Mouse (Mus musculus): ENCODE data around the gene Selenov. TPM values are rescaled to one million over a fixed set of nuclear protein-coding genes. Genes with fewer than 3 reads are reported as not detected.

Gene Selenov
- not detected in 2 replicates for polyA plus RNA-seq (2015; fragmentation: Nextera tagmentation; extraction: Ambion mirVana)

- peak within 1 kb of the TSS; percentile 27; the same call in 1 of the 2 replicates for H3K9ac ChIP-seq (ENCODE audit: low read length)
- 0 out of 2 replicates have a peak, but pooled peaks have one; percentile 56 for ATAC-seq (replicated peaks; ENCODE audit: extremely low read depth, insufficient read depth, low FRiP score)
Measured at GRCm38 (mm10) chr7:28290638-28291590, at the start of gene Selenov. Gene Selenov (minus strand): TSS chr7:28291186.

GRCm38 (mm10) chr7:28339213-28339917 is 48.4 kb upstream of the Selenov start:
- 71% methylated on average over 19 of the region's 19 CpGs for WGBS
- peak overlapping the region; percentile 74 for H3K9ac ChIP-seq (ENCODE audit: low read length)
- peaks cover 14% of the 10 kb centered on the region for H3K4me1 ChIP-seq (ENCODE audit: control insufficient read depth, insufficient read depth, low read length)
- peak overlapping the region; percentile 90 for H3K4me3 ChIP-seq (ENCODE audit: low read length)
- H3K27ac ChIP-seq (ENCODE audit: low read length) = peak overlapping the region; percentile 95
- H3K4me2 ChIP-seq (ENCODE audit: low read depth, low read length) = peak overlapping the region; percentile 76
- ATAC-seq (replicated peaks; ENCODE audit: extremely low read depth, insufficient read depth, low FRiP score) = no peak
- H3K27me3 ChIP-seq (ENCODE audit: control insufficient read depth, insufficient read depth, low read length) = no peaks in the 10 kb centered on the region
- H3K36me3 ChIP-seq (ENCODE audit: control insufficient read depth, insufficient read depth) = no peaks in the 10 kb centered on the region
- H3K9me3 ChIP-seq (replicated peaks; ENCODE audit: control insufficient read depth, low read length) = no peaks in the 10 kb centered on the region

More at GRCm38 (mm10) chr7:28290638-28291590, at the start of gene Selenov:
- no peaks in the 10 kb centered on the region for H3K36me3 ChIP-seq (ENCODE audit: control insufficient read depth, insufficient read depth)
- H3K4me2 ChIP-seq (ENCODE audit: low read depth, low read length) = peak within 1 kb of the TSS; percentile 58
- peak within 1 kb of the TSS; percentile 28 for H3K4me3 ChIP-seq (ENCODE audit: low read length)
- 1% methylated on average over 52 of the region's 52 CpGs for WGBS
- no peak within 1 kb of the TSS for H3K27ac ChIP-seq (ENCODE audit: low read length)
- H3K27me3 ChIP-seq (ENCODE audit: control insufficient read depth, insufficient read depth, low read length) = peaks cover 69% of the 10 kb centered on the region
- peaks cover 11% of the 10 kb centered on the region for H3K4me1 ChIP-seq (ENCODE audit: control insufficient read depth, insufficient read depth, low read length)
- 0 out of 2 replicates have a peak, but pooled peaks cover 3% of the 10 kb centered on the region for H3K9me3 ChIP-seq (replicated peaks; ENCODE audit: control insufficient read depth, low read length)

- peak; percentile 98 for ATAC-seq (replicated peaks; ENCODE audit: extremely low read depth, insufficient read depth, low FRiP score)
- no peaks in the 10 kb centered on the region for H3K36me3 ChIP-seq (ENCODE audit: control insufficient read depth, insufficient read depth)
- H3K4me3 ChIP-seq (ENCODE audit: low read length) = peak within 1 kb of the TSS; percentile 90
- peak within 1 kb of the TSS; percentile 97 for H3K9ac ChIP-seq (ENCODE audit: low read length)
- H3K4me2 ChIP-seq (ENCODE audit: low read depth, low read length) = peak within 1 kb of the TSS; percentile 76
- no peaks in the 10 kb centered on the region for H3K27me3 ChIP-seq (ENCODE audit: control insufficient read depth, insufficient read depth, low read length)
- H3K9me3 ChIP-seq (replicated peaks; ENCODE audit: control insufficient read depth, low read length) = no peaks in the 10 kb centered on the region
- 0% methylated on average over 77 of the region's 77 CpGs for WGBS
- peaks cover 14% of the 10 kb centered on the region for H3K4me1 ChIP-seq (ENCODE audit: control insufficient read depth, insufficient read depth, low read length)
- H3K27ac ChIP-seq (ENCODE audit: low read length) = peak within 1 kb of the TSS; percentile 95
Measured at GRCm38 (mm10) chr7:28338108-28338998, 47.4 kb upstream of the Selenov start, which contains the start of gene Supt5. Gene Supt5 (minus strand): TSS chr7:28338746.

- peaks cover 8% of the 10 kb centered on the region for H3K36me3 ChIP-seq (ENCODE audit: control insufficient read depth, insufficient read depth)
- no peak overlapping the region for H3K27ac ChIP-seq (ENCODE audit: low read length)
- H3K9ac ChIP-seq (ENCODE audit: low read length) = no peak overlapping the region
- ATAC-seq (replicated peaks; ENCODE audit: extremely low read depth, insufficient read depth, low FRiP score) = no peak
- peaks cover 14% of the 10 kb centered on the region for H3K4me1 ChIP-seq (ENCODE audit: control insufficient read depth, insufficient read depth, low read length)
- H3K9me3 ChIP-seq (replicated peaks; ENCODE audit: control insufficient read depth, low read length) = no peaks in the 10 kb centered on the region
- WGBS = 83% methylated on average over 2 of the region's 2 CpGs
- H3K27me3 ChIP-seq (ENCODE audit: control insufficient read depth, insufficient read depth, low read length) = no peaks in the 10 kb centered on the region
- H3K4me3 ChIP-seq (ENCODE audit: low read length) = no peak overlapping the region
- no peak overlapping the region for H3K4me2 ChIP-seq (ENCODE audit: low read depth, low read length)
Measured at GRCm38 (mm10) chr7:28335471-28335870, 44.5 kb upstream of the Selenov start.

GRCm38 (mm10) chr7:28334534-28334933 is 43.5 kb upstream of the Selenov start:
- H3K4me1 ChIP-seq (ENCODE audit: control insufficient read depth, insufficient read depth, low read length) = peaks cover 14% of the 10 kb centered on the region
- no peak overlapping the region for H3K4me2 ChIP-seq (ENCODE audit: low read depth, low read length)
- no peak overlapping the region for H3K9ac ChIP-seq (ENCODE audit: low read length)
- no peaks in the 10 kb centered on the region for H3K9me3 ChIP-seq (replicated peaks; ENCODE audit: control insufficient read depth, low read length)
- 82% methylated on average over 4 of the region's 4 CpGs for WGBS
- no peak overlapping the region for H3K27ac ChIP-seq (ENCODE audit: low read length)
- H3K36me3 ChIP-seq (ENCODE audit: control insufficient read depth, insufficient read depth) = peaks cover 12% of the 10 kb centered on the region
- H3K27me3 ChIP-seq (ENCODE audit: control insufficient read depth, insufficient read depth, low read length) = no peaks in the 10 kb centered on the region
- no peak for ATAC-seq (replicated peaks; ENCODE audit: extremely low read depth, insufficient read depth, low FRiP score)
- no peak overlapping the region for H3K4me3 ChIP-seq (ENCODE audit: low read length)

- no peak for ATAC-seq (replicated peaks; ENCODE audit: extremely low read depth, insufficient read depth, low FRiP score)
Measured at GRCm38 (mm10) chr7:28328260-28328659, 37.3 kb upstream of the Selenov start.

GRCm38 (mm10) chr7:28326457-28326856 is 35.5 kb upstream of the Selenov start:
- Histone ChIP-seq H3K4me3 (ENCODE audit: low read length) (no peak overlapping the region), H3K36me3 (ENCODE audit: control insufficient read depth, insufficient read depth) (peaks cover 80% of the 10 kb centered on the region), H3K4me2 (ENCODE audit: low read depth, low read length) (no peak overlapping the region), H3K27me3 (ENCODE audit: control insufficient read depth, insufficient read depth, low read length) (no peaks in the 10 kb centered on the region), H3K9me3 (replicated peaks; ENCODE audit: control insufficient read depth, low read length) (no peaks in the 10 kb centered on the region), H3K4me1 (ENCODE audit: control insufficient read depth, insufficient read depth, low read length) (no peaks in the 10 kb centered on the region), H3K9ac (ENCODE audit: low read length) (no peak overlapping the region), H3K27ac (ENCODE audit: low read length) (no peak overlapping the region)
- ATAC-seq (replicated peaks; ENCODE audit: extremely low read depth, insufficient read depth, low FRiP score) = no peak
- WGBS = 78% methylated on average over 4 of the region's 4 CpGs

More at GRCm38 (mm10) chr7:28328260-28328659, 37.3 kb upstream of the Selenov start:
- Histone ChIP-seq H3K4me1 (ENCODE audit: control insufficient read depth, insufficient read depth, low read length) (no peaks in the 10 kb centered on the region), H3K9me3 (replicated peaks; ENCODE audit: control insufficient read depth, low read length) (no peaks in the 10 kb centered on the region), H3K27me3 (ENCODE audit: control insufficient read depth, insufficient read depth, low read length) (no peaks in the 10 kb centered on the region), H3K4me3 (ENCODE audit: low read length) (no peak overlapping the region), H3K4me2 (ENCODE audit: low read depth, low read length) (no peak overlapping the region), H3K9ac (ENCODE audit: low read length) (no peak overlapping the region), H3K27ac (ENCODE audit: low read length) (no peak overlapping the region), H3K36me3 (ENCODE audit: control insufficient read depth, insufficient read depth) (peaks cover 64% of the 10 kb centered on the region)
- 91% methylated on average over 2 of the region's 2 CpGs for WGBS

GRCm38 (mm10) chr7:28325293-28325692 is 34.3 kb upstream of the Selenov start:
- no peak for ATAC-seq (replicated peaks; ENCODE audit: extremely low read depth, insufficient read depth, low FRiP score)
- H3K4me2 ChIP-seq (ENCODE audit: low read depth, low read length) = no peak overlapping the region
- H3K9me3 ChIP-seq (replicated peaks; ENCODE audit: control insufficient read depth, low read length) = no peaks in the 10 kb centered on the region
- no peak overlapping the region for H3K9ac ChIP-seq (ENCODE audit: low read length)
- H3K27ac ChIP-seq (ENCODE audit: low read length) = no peak overlapping the region
- H3K4me1 ChIP-seq (ENCODE audit: control insufficient read depth, insufficient read depth, low read length) = no peaks in the 10 kb centered on the region
- H3K36me3 ChIP-seq (ENCODE audit: control insufficient read depth, insufficient read depth) = peaks cover 78% of the 10 kb centered on the region
- no peak overlapping the region for H3K4me3 ChIP-seq (ENCODE audit: low read length)
- H3K27me3 ChIP-seq (ENCODE audit: control insufficient read depth, insufficient read depth, low read length) = no peaks in the 10 kb centered on the region
- WGBS = 97% methylated on average over 8 of the region's 8 CpGs

Measured in heart, embryonic 16.5 days (tissue).